Comparison of ENCODE assay signal across 8 mouse cellular contexts in the genomic region with DNA sequence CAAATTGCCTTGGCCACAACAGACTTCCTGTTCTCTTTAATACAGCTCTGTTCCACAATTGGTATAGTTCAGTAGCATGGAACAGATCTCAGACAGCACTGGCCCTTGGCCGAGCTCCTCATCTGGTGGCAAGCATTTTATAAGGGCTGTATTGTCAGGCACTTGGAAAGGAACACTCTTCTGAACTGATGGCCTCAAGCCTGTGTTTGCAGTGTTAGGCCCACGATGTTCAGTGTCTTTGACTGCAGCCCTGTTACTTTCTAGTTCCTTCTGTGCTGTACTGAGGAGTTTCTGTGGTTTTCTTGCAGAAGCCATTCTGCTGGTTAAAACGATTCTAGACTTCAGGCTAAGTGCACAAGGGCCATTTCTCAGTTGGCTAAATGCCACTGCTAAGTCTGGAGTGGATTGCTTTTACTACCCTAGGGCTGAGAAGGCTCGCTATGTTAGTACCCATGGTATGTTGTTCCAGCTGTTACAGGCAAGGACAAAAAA.
DNase-seq lines count a peak whose midpoint lies in the region; ATAC-seq and TF ChIP-seq lines count a peak whose summit lies in the region.

No protein-coding gene starts in this region.

- no peak for TF ChIP-seq POLR2A in bone marrow, adult 2 months (IDR thresholded peaks at IDR 0.05; ENCODE audit: borderline replicate concordance, control insufficient read depth, low read depth, low read length)

- no peak for TF ChIP-seq CTCF in bone marrow, adult 2 months (IDR thresholded peaks at IDR 0.05; ENCODE audit: control insufficient read depth, insufficient read depth, low read length)
- TF ChIP-seq CTCF in gastrocnemius, adult 2 months (IDR thresholded peaks at IDR 0.05): no peak

- H3K9me3 ChIP-seq in kidney, embryonic 14.5 days (ENCODE audit: control insufficient read depth, low read length): no peaks in the 10 kb centered on the region
- H3K9me3 ChIP-seq in stomach, embryonic 15.5 days: no peaks in the 10 kb centered on the region

- H3K9ac ChIP-seq in kidney, embryonic 14.5 days (ENCODE audit: low read depth, low read length): no peak overlapping the region
- no peak overlapping the region for H3K9ac ChIP-seq in stomach, embryonic 15.5 days

- H3K4me1 ChIP-seq in kidney, embryonic 14.5 days (ENCODE audit: control insufficient read depth, insufficient read depth, low read length): no peaks in the 10 kb centered on the region
- peaks cover 12% of the 10 kb centered on the region for H3K4me1 ChIP-seq in bone marrow, adult 2 months (ENCODE audit: control insufficient read depth, insufficient read depth, low read length)
- H3K4me1 ChIP-seq in stomach, embryonic 15.5 days: no peaks in the 10 kb centered on the region

- DNase-seq in kidney, adult 18-20 months: peak; percentile 20
- DNase-seq in gastrocnemius, adult 2 months: peak; percentile 40
- peak; percentile 15 to 17 for DNase-seq in kidney, postnatal 36 days
- peak; percentile 58 for DNase-seq in lung, postnatal 36 days
- no peak for DNase-seq in retina, postnatal 1 day

- intact Hi-C loops in gastrocnemius, adult 2 months (cut with DNase I): no loop called here

- H3K4me3 ChIP-seq in kidney, embryonic 14.5 days (ENCODE audit: low read length): no peak overlapping the region
- no peak overlapping the region for H3K4me3 ChIP-seq in bone marrow, adult 2 months (replicated peaks; ENCODE audit: control insufficient read depth, low read depth, low read length)
- H3K4me3 ChIP-seq in gastrocnemius, adult 2 months: no peak overlapping the region
- H3K4me3 ChIP-seq in stomach, embryonic 15.5 days (replicated peaks): no peak overlapping the region

- H3K36me3 ChIP-seq in kidney, embryonic 14.5 days (ENCODE audit: control insufficient read depth, insufficient read depth, low read length): no peaks in the 10 kb centered on the region
- H3K36me3 ChIP-seq in stomach, embryonic 15.5 days: no peaks in the 10 kb centered on the region

- no peak overlapping the region for H3K4me2 ChIP-seq in kidney, embryonic 14.5 days (replicated peaks; ENCODE audit: low read depth, low read length)
- H3K4me2 ChIP-seq in stomach, embryonic 15.5 days: no peak overlapping the region

- H3K27me3 ChIP-seq in kidney, embryonic 14.5 days (ENCODE audit: control insufficient read depth, insufficient read depth, low read length): no peaks in the 10 kb centered on the region
- no peaks in the 10 kb centered on the region for H3K27me3 ChIP-seq in stomach, embryonic 15.5 days (replicated peaks)

- WGBS in kidney, embryonic 14.5 days: 62% methylated on average over 4 of the region's 4 CpGs
- WGBS in bone marrow, adult 2 months: 4% methylated on average over 4 of the region's 4 CpGs
- 56% methylated on average over 4 of the region's 4 CpGs for WGBS in stomach, embryonic 15.5 days

- no peak overlapping the region for H3K27ac ChIP-seq in kidney, embryonic 14.5 days (ENCODE audit: low read depth, low read length)
- peak overlapping the region; percentile 63; the same call in 1 of the 2 replicates for H3K27ac ChIP-seq in bone marrow, adult 2 months (ENCODE audit: control insufficient read depth, insufficient read depth, low read depth, low read length, poor library complexity)
- peak overlapping the region; percentile 55 for H3K27ac ChIP-seq in gastrocnemius, adult 2 months
- H3K27ac ChIP-seq in stomach, embryonic 15.5 days: peak overlapping the region; percentile 16; the same call in 1 of the 2 replicates

- no peak for ATAC-seq in kidney, embryonic 14.5 days (ENCODE audit: low FRiP score, low TSS enrichment)
- ATAC-seq in stomach, embryonic 15.5 days (ENCODE audit: insufficient read depth, low FRiP score, low read depth): peak; percentile 39; the same call in 1 of the 2 replicates
